Mouse (Mus musculus) spleen, embryonic (tissue): ENCODE data around the gene Hipk1.

ENCODE experiments used
- CTCF ChIA-PET: fragments of 350-600 bp; sonication (Branson Sonifier 250); formaldehyde crosslinking; loops from one replicate; lab custom pipeline; 2022; lab: Charles Lee

Hipk1 gene

GRCm38 (mm10) chr3:103756920-103757319, 34.4 kb downstream of the Hipk1 start:
- CTCF ChIA-PET: no interaction called here

GRCm38 (mm10) chr3:103755351-103755750, 36.0 kb downstream of the Hipk1 start:
- CTCF ChIA-PET: interaction anchor here (0.6 kb wide), 1 partner anchor 151 kb away, joined by 3 read pairs; no protein-coding TSS in a partner anchor

- CTCF ChIA-PET: interaction anchor here (1.1 kb wide), 1 partner anchor 10 kb away, joined by 3 read pairs; no protein-coding TSS in a partner anchor
Measured at GRCm38 (mm10) chr3:103751558-103751957, 39.8 kb downstream of the Hipk1 start.

DNA sequence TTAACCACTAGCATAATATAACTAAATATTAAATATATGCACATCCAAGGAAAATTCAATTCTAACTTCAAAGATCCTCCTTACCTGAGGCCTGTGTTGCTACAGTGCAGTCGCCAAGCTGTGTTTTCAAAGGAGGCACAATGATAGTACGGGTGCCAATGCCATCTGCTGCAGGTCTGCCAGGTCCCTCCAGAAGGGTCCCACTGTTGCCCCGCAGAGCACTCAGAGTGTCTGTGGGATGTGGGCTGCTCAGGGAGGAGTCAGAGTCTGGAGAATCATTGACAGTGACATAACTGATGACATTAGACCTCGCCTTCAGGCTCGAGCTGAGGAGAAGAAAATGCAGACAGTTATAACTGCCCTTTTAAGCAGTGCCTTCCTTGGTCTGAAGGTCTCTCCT, 44.7 kb downstream of the Hipk1 start:
- CTCF ChIA-PET: interaction anchor here (0.6 kb wide), 1 partner anchor 27 kb away, joined by 8 read pairs; no protein-coding TSS in a partner anchor

GRCm38 (mm10) chr3:103745001-103745770, 46.2 kb downstream of the Hipk1 start:
- CTCF ChIA-PET: interaction anchor here (1.0 kb wide), 1 partner anchor 362 kb away, joined by 3 read pairs; no protein-coding TSS in a partner anchor

DNA sequence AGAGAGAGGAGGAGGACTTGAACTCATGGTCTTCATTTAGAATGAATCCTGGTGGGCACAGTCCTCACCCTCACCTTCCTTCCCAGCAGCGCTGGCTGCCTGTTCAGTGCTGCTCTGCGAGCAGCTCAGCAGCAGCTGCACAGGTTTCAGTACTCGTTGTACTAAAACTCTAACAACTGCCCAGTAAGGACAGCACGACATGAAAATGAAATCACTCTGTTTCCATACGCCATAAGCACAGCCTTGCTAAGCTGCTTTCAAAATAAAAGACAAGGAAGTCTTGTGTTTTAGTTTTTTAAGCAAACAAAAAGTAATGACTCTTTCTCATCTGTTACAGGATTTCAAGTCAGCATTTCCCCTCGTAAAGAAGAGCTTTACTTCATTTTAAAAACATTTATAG, 48.2 kb downstream of the Hipk1 start:
- CTCF ChIA-PET: no interaction called here

- CTCF ChIA-PET: no interaction called here
Measured at GRCm38 (mm10) chr3:103740342-103740741, 51.0 kb downstream of the Hipk1 start.

- CTCF ChIA-PET: no interaction called here
Measured at GRCm38 (mm10) chr3:103739329-103739728, 52.0 kb downstream of the Hipk1 start, which contains the start of gene Gm10964. Gene Gm10964 (plus strand): TSS chr3:103739366.

DNA sequence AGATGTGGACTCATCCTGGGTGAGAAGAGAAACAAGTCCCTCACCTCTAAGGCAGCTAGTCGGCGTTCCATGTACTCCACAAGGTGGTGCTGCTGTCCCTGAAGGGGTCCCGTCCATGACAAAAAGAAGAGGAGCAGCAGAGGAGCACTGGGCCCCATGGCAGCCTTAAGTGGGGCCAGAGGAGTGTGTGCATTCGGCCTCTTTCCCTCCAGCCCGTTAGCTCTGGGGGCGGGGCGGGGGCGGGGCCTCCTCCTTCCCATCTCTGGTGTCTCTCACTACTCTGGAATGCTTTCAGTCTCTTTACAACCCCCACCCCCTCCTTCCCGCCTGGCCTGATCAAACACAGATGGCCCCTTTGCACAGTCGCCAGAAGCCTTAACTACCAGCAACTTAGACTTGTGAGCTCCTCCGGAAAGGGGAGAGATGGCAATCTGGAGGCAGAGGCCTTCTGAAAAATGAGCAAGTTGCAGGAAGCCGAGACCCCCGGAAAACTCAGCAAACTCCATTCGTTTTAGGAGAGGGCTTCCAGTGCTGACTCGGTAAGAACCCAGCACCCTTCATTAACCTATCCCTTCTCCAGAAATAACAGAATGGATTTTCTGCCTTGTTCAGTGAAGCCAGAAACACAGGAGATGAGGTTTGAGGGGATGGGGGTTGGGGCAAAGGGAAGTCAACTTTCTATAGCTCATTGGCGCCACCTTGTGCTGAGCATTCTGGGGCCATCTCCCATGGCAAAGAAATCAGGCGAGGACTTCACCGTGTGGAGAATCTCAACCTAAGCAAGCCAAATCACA, 53.4 kb downstream of the Hipk1 start, which contains the start of gene Olfml3:
Olfml3 (minus strand) TSS at position 224 of the 794 bp plus-strand sequence.
- CTCF ChIA-PET: interaction anchor here (0.5 to 0.7 kb wide), 6 partner anchors 64 to 1310 kb away, joined by 3 to 9 read pairs (median 5); no protein-coding TSS in a partner anchor

DNA sequence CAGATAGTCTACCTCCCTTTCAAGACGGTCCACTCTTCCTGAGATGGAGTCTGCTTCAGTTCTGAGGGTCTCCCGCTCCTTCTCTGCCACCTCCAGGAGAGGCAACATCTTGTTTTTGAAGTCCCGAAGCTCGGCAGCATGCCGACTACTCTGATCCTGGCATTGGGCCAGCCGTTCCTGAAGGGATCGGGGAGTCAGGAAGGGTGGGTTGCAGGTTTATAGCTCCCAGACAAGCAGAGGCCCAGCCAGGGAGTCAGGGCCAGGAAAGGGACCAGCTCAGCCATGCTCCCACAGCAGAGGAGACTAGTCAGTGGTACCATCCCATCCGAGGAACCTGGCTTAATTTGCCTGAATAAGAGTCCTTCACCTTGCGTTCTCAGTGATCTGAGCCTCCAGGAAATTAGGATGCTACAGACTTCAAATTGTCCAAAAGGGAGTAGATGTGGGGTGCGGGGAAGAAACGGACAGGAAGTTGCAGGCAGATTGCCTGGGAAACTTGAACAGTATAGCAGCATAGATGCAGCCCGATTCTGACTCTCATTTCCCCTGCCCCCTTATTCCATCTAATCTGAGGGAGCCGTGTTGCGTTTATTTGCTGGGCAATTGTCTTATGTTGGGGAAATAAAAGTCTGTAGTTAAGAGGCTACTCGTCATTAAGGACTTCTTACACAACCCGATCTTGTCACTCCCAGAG, 54.2 kb downstream of the Hipk1 start:
- CTCF ChIA-PET: interaction anchor here (0.5 to 1.2 kb wide), 5 partner anchors 65 to 1311 kb away, joined by 3 to 9 read pairs (median 4); no protein-coding TSS in a partner anchor

GRCm38 (mm10) chr3:103735776-103736600, 55.4 kb downstream of the Hipk1 start:
- CTCF ChIA-PET: interaction anchor here (1.2 kb wide), 1 partner anchor 310 kb away, joined by 3 read pairs; no protein-coding TSS in a partner anchor

GRCm38 (mm10) chr3:103734696-103735519, 56.5 kb downstream of the Hipk1 start:
- CTCF ChIA-PET: no interaction called here

GRCm38 (mm10) chr3:103733799-103734695, 57.3 kb downstream of the Hipk1 start:
- CTCF ChIA-PET: no interaction called here

DNA sequence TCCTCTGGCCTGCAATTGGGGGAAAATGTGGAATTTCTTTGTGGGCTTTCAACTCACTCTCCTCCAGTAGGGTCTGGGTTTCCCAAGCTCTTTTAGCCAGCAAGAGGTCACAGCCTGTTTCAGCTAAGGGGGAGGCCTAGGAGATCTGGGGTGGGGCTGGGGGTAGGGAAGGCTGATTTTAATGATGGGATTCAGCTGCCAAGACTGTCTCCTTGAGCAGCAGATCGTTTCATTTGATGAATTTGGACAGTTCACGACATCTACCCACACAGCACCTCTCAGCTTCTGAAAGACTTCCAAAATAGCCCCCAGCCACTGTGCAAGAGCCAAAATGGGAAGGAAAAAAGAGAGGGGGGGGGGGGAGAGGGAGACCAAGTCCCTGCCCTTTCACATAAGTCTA, 58.2 kb downstream of the Hipk1 start:
- CTCF ChIA-PET: no interaction called here

DNA sequence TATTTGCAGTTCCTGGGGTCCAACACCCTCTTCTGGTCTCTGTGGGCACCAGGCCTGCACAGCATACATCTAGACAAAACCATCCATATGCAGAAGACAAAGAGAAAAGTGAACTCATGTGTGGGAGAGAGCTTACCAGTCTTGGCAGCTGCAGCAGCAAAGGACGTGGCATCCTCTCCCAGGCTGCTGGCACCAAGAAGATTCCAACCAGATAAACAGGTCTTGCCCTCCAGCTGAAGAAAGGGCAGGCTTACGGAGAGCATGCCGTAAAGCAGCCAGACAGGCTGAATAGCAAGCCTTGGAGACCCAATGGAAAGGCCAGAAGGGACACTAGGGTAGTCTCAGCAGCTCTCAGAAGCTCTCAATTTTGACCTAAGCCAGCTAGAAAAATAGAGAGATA, 59.2 kb downstream of the Hipk1 start:
- CTCF ChIA-PET: interaction anchor here (0.6 kb wide), 1 partner anchor 272 kb away, joined by 3 read pairs; no protein-coding TSS in a partner anchor

GRCm38 (mm10) chr3:103729850-103730249, 61.5 kb downstream of the Hipk1 start:
- CTCF ChIA-PET: interaction anchor here (0.8 kb wide), 1 partner anchor 122 kb away, joined by 3 read pairs; no protein-coding TSS in a partner anchor

GRCm38 (mm10) chr3:103727813-103728326, 63.5 kb downstream of the Hipk1 start:
- CTCF ChIA-PET: no interaction called here

DNA sequence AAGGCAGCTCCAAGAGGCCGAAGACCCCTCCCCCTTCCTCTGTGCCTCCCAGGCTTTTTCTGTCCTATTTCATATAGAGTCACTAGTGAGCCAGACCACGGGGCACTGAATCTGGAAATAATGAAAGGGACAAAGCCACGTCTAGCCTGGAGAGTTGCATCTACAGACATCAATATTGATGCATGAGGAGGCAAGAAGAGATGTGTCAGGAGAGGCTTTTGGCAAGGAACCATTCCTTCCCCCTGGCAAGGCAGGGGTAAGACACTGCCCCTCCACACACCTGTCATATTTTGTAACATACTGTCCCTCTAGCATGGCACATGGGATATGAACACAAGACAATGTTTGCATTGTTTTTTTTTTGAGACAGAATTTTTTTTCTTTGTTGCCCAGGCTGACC, 64.7 kb downstream of the Hipk1 start:
- CTCF ChIA-PET: no interaction called here
